Mouse (Mus musculus): ENCODE results near the gene Zfp472.

DNA sequence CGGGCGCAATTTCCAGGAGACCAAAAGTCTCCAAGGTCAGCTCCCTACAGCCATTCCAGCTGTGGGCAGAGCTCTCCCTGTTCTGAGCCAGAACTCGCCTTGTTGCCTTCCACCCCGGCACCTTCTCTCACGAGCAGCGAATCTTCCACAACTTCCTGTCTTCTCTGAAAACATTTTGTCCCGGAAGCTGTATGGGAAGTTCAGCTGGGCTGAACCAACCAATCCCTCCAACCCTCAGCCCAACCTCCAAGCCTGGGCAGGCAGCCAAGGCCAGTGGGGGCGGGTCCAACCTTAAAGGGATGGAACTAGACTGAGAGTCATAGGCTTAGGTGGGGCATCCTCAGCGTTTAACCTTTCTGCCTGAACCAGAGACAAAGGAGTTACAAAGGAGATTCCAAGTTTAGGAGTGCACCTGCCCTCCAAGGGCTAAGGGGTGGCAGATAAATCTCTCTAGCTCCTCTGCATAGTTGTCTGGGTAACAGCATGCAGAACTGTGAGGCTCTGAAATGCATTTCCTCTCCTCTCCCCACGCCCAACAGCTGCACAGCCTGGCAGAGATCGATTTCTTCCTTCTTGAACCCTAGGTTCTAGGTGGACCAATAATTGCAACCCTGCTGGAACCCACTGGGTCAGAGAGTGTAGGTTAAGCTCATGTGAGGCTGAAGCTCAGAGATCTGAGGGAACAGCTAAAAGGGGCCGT is 18.2 kb upstream of the Zfp472 start, which contains the start of gene Cyp4f13:
- no peak for TF ChIP-seq POLR2A (IDR thresholded peaks at IDR 0.05; ENCODE audit: insufficient read depth, low read length)
- no peak for TF ChIP-seq CTCF (IDR thresholded peaks at IDR 0.05; ENCODE audit: low read depth, low read length)
